Mouse (Mus musculus) lung, postnatal 0 days (tissue): Measurements from ENCODE around the gene Nbeal2. TPM values are rescaled to one million over a fixed set of nuclear protein-coding genes. Genes with fewer than 3 reads are reported as not detected.
A peak's percentile ranks its signal among the peaks of the same experiment; 100 is the strongest.

Experiments used
- ATAC-seq: fragments of 200-750 bp; cut with Nextera tagmentation; 2 replicates; pipeline ENCODE4 v1.8.0; 2017; ENCODE audit warnings: moderate library complexity
- DNase-seq: peaks from one replicate; pipeline ENCODE4 v3.0.0-alpha.2; 2016; ENCODE audit warnings: low spot score
- H3K27ac ChIP-seq: fragments of 300-500 bp; sonication (generic); 2 replicates; pipeline ENCODE4 v1.5.1; 2014; ENCODE audit warnings: antibody characterized with exemption, mild to moderate bottlenecking, low read length, mixed read lengths
- H3K27me3 ChIP-seq: fragments of 300-500 bp; sonication (generic); replicated peaks from 2 replicates; pipeline ENCODE4 v1.6.1; 2014; ENCODE audit warnings: low read length, mixed read lengths; ENCODE audit not compliant: insufficient read depth
- H3K36me3 ChIP-seq: fragments of 300-500 bp; sonication (generic); 2 replicates; pipeline ENCODE4 v1.6.1; 2014; ENCODE audit warnings: low read length, mixed read lengths; ENCODE audit not compliant: insufficient read depth
- H3K4me1 ChIP-seq: fragments of 300-500 bp; sonication (generic); 2 replicates; pipeline ENCODE4 v1.6.1; 2014; ENCODE audit warnings: antibody characterized with exemption, low read depth, low read length, mixed read lengths; ENCODE audit not compliant: insufficient read depth
- H3K4me2 ChIP-seq: fragments of 300-500 bp; sonication (generic); replicated peaks from 2 replicates; pipeline ENCODE4 v1.6.1; 2014; ENCODE audit warnings: low read depth, mild to moderate bottlenecking, low read length, moderate library complexity, mixed read lengths
- H3K4me3 ChIP-seq: fragments of 300-500 bp; sonication (generic); 2 replicates; pipeline ENCODE4 v1.5.1; 2014; ENCODE audit warnings: low read depth, low read length
- H3K9ac ChIP-seq: fragments of 300-500 bp; sonication (generic); replicated peaks from 2 replicates; pipeline ENCODE4 v1.6.1; 2014; ENCODE audit warnings: low read depth, mild to moderate bottlenecking
- H3K9me3 ChIP-seq: fragments of 300-500 bp; sonication (generic); 2 replicates; pipeline ENCODE4 v1.6.1; 2016; ENCODE audit warnings: low read length, mixed read lengths
- CTCF ChIP-seq: IDR thresholded peaks from 2 replicates; pipeline ENCODE4 v1.5.1; 2016; ENCODE audit warnings: antibody characterized with exemption, mild to moderate bottlenecking
- EP300 ChIP-seq: IDR thresholded peaks from 2 replicates; pipeline ENCODE4 v1.6.1; 2016; ENCODE audit warnings: antibody characterized with exemption, mild to moderate bottlenecking, control low read depth
- WGBS: fragments of 180-500 bp; shearing (Covaris S2); extraction: QIAGEN DNeasy Blood & Tissue Kit; methylation state at CpG from one replicate; pipeline ENCODE4 v1.1.7; 2014; 5-methylcytosine and 5-hydroxymethylcytosine counted together
- polyA plus RNA-seq: library from polyadenylated mRNA; unstranded; fragments of >200 nt; fragmentation: Nextera tagmentation; extraction: Ambion mirVana; gene quantifications from 2 replicates; pipeline ENCODE4 v1.2.1, GENCODE M21; 2015

Nbeal2 gene
- polyA plus RNA-seq, 1 experiment from 2014 or later, result 6.2 TPM

DNA sequence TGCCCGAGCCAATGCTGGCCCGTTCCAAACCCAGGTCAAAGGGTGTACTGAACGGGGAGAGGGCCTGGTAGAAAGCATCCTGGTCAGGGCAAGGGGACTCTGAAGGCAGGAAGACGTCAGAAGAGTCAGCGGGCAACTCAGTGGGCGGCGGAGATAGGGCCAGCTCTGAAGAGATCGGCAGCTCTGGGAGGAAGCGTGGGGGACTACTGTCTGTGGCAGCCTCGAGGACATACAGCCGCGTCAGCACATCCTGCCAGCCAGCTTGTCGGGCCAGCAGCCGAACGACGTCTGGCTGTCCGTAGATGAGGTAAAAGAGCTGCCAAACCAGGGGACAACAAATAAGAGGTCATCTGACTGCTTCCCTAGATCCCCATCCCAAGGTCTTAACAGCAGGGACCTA lies 20.1 kb downstream of the Nbeal2 start:
- no peak overlapping the region for H3K9ac ChIP-seq
- no peaks in the 10 kb centered on the region for H3K9me3 ChIP-seq
- DNase-seq (no peak), ATAC-seq (no peak)
- H3K27ac ChIP-seq, result no peak overlapping the region
- H3K4me3 ChIP-seq, result no peak overlapping the region
- H3K4me1 ChIP-seq, result no peaks in the 10 kb centered on the region
- WGBS, result 64% methylated on average over 17 of the region's 17 CpGs
- H3K36me3 ChIP-seq, result peaks cover 18% of the 10 kb centered on the region; the same call in 1 of the 2 replicates
- TF ChIP-seq CTCF (no peak), EP300 (no peak)
- H3K27me3 ChIP-seq, result no peaks in the 10 kb centered on the region
- no peak overlapping the region for H3K4me2 ChIP-seq

DNA sequence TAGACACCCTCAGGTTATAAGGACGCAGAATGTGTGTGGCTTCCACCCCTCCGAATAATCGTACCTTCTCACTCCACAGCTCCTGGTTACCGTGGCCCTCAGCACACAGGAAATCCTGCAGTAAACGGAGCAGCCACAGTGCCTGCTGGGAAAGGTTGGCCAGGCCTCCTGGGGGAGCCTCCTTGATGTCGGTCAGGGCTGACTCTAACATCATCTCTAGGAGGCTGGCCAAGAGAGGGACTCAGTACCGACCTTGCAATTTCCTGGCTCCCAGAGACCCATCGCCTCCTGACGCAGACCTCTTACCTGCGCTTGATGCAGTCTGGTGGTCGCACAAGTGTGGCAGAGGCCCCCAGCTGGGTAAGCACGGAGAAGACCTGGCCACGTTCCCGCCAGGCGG lies 21.3 kb downstream of the Nbeal2 start:
- ATAC-seq (no peak), DNase-seq (no peak)
- no peaks in the 10 kb centered on the region for H3K9me3 ChIP-seq
- no peaks in the 10 kb centered on the region for H3K27me3 ChIP-seq
- 82% methylated on average over 15 of the region's 15 CpGs for WGBS
- TF ChIP-seq EP300 (no peak), CTCF (no peak)
- no peak overlapping the region for H3K4me2 ChIP-seq
- no peak overlapping the region for H3K4me3 ChIP-seq
- H3K36me3 ChIP-seq, result peaks cover 13% of the 10 kb centered on the region; the same call in 1 of the 2 replicates
- no peak overlapping the region for H3K27ac ChIP-seq
- no peaks in the 10 kb centered on the region for H3K4me1 ChIP-seq
- H3K9ac ChIP-seq, result no peak overlapping the region

DNA sequence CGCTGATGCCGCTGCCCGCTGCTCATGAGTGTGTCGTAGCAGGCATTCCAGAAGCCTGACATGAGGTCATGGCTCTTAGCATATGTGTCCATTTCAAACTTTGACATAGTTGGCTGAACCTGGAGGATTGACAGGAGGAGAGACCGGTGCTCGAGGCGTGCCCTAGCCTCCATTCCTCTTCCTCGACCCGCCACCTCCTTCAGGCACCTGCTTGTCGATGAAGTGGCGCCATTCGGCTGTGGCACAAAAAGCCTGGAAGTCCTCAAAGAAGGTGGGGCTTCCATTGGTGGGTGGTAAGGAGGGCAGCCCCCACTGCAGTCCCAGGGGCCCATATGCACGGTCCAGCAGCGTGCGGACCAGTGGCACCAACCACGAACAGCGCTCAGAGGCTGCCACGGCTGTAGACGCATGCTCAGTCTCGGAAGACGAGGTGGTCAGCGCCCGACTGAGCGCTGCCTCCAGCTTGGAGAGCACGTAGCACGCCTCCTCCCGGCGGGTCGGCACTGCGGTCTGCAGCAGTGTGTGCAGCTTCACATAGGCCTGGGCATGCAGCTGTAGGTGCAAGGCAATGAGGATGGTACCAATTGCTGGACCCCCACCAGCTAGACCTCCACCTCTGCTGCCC lies 22.2 kb downstream of the Nbeal2 start:
- ATAC-seq, result no peak
- Histone ChIP-seq H3K27ac (no peak overlapping the region), H3K4me2 (no peak overlapping the region), H3K9ac (no peak overlapping the region), H3K27me3 (no peaks in the 10 kb centered on the region), H3K9me3 (no peaks in the 10 kb centered on the region), H3K4me3 (no peak overlapping the region), H3K4me1 (no peaks in the 10 kb centered on the region), H3K36me3 (peaks cover 19% of the 10 kb centered on the region; the same call in 1 of the 2 replicates)
- 40% methylated on average over 30 of the region's 30 CpGs for WGBS
- peak; percentile 37 for TF ChIP-seq CTCF
- TF ChIP-seq EP300, result no peak
- DNase-seq, result no peak

GRCm38 (mm10) chr9:110631191-110631590 lies 22.8 kb downstream of the Nbeal2 start:
- 44% methylated on average over 10 of the region's 10 CpGs for WGBS
- Histone ChIP-seq H3K4me2 (no peak overlapping the region), H3K4me3 (no peak overlapping the region)

GRCm38 (mm10) chr9:110630171-110630570 lies 23.8 kb downstream of the Nbeal2 start:
- no peak for DNase-seq
- H3K9ac ChIP-seq, result no peak overlapping the region
- H3K27me3 ChIP-seq, result no peaks in the 10 kb centered on the region
- H3K27ac ChIP-seq, result no peak overlapping the region
- WGBS, result 81% methylated on average over 15 of the region's 15 CpGs
- H3K36me3 ChIP-seq, result peaks cover 19% of the 10 kb centered on the region; the same call in 1 of the 2 replicates
- H3K4me3 ChIP-seq, result no peak overlapping the region
- no peaks in the 10 kb centered on the region for H3K9me3 ChIP-seq
- no peak for ATAC-seq
- TF ChIP-seq CTCF, result no peak
- TF ChIP-seq EP300, result no peak
- H3K4me2 ChIP-seq, result no peak overlapping the region
- H3K4me1 ChIP-seq, result peaks cover 2% of the 10 kb centered on the region; the same call in 1 of the 2 replicates

More at GRCm38 (mm10) chr9:110631191-110631590, 22.8 kb downstream of the Nbeal2 start:
- ATAC-seq (peak; percentile 44; the same call in 1 of the 2 replicates), DNase-seq (no peak)
- peaks cover 19% of the 10 kb centered on the region; the same call in 1 of the 2 replicates for H3K36me3 ChIP-seq
- H3K27ac ChIP-seq, result no peak overlapping the region
- TF ChIP-seq CTCF (peak; percentile 76), EP300 (no peak)
- H3K4me1 ChIP-seq, result no peaks in the 10 kb centered on the region
- H3K9ac ChIP-seq, result no peak overlapping the region
- H3K9me3 ChIP-seq, result no peaks in the 10 kb centered on the region
- H3K27me3 ChIP-seq, result no peaks in the 10 kb centered on the region

- WGBS, result 74% methylated on average over 11 of the region's 11 CpGs
- peaks cover 10% of the 10 kb centered on the region; the same call in 1 of the 2 replicates for H3K4me1 ChIP-seq
- peak overlapping the region; percentile 94 for H3K4me2 ChIP-seq
- peak overlapping the region; percentile 89 for H3K27ac ChIP-seq
- ATAC-seq, result no peak
- no peaks in the 10 kb centered on the region for H3K27me3 ChIP-seq
- TF ChIP-seq CTCF, result no peak
- no peak for TF ChIP-seq EP300
- DNase-seq, result no peak
- no peak overlapping the region; the same call in 1 of the 2 replicates for H3K9ac ChIP-seq
- H3K9me3 ChIP-seq, result no peaks in the 10 kb centered on the region
- H3K36me3 ChIP-seq, result peaks cover 13% of the 10 kb centered on the region; the same call in 1 of the 2 replicates
- H3K4me3 ChIP-seq, result peak overlapping the region; percentile 53
These were observed 28.5 kb downstream of the Nbeal2 start for GRCm38 (mm10) chr9:110625350-110625908.
